8 mouse cellular contexts compared by ENCODE assay signal in genomic region chr7:75308457-75309312, GRCm38 (mm10). TPM values are rescaled to one million over a fixed set of nuclear protein-coding genes. Genes with fewer than 3 reads are reported as not detected.
DNase-seq lines count a peak whose midpoint lies in the region; ATAC-seq and TF ChIP-seq lines count a peak whose summit lies in the region.

Gene Sv2b, minus strand, starts transcription at chr7:75309262.

- peak within 1 kb of the TSS; percentile 39; the same call in 1 of the 2 replicates for H3K4me3 ChIP-seq in testis, adult 2 months (ENCODE audit: control insufficient read depth, low read depth, low read length)
- H3K4me3 ChIP-seq in forebrain, embryonic 15.5 days = peak within 1 kb of the TSS; percentile 51
- peak within 1 kb of the TSS; percentile 60 for H3K4me3 ChIP-seq in midbrain, embryonic 10.5 days

- no peaks in the 10 kb centered on the region for H3K36me3 ChIP-seq in testis, adult 2 months (ENCODE audit: control insufficient read depth, insufficient read depth, low read length)
- H3K36me3 ChIP-seq in forebrain, embryonic 15.5 days = no peaks in the 10 kb centered on the region
- H3K36me3 ChIP-seq in midbrain, embryonic 10.5 days = no peaks in the 10 kb centered on the region

- TF ChIP-seq POLR2A in testis, adult 2 months (IDR thresholded peaks at IDR 0.05; ENCODE audit: control insufficient read depth, low read depth, low read length) = no peak

- no peak within 1 kb of the TSS for H3K27ac ChIP-seq in testis, adult 2 months (ENCODE audit: control insufficient read depth, insufficient read depth, low read depth, low read length)
- no peak within 1 kb of the TSS for H3K27ac ChIP-seq in forebrain, embryonic 15.5 days (replicated peaks)
- H3K27ac ChIP-seq in midbrain, embryonic 10.5 days (replicated peaks) = peak within 1 kb of the TSS; percentile 50

- H3K9ac ChIP-seq in forebrain, embryonic 15.5 days (replicated peaks) = peak within 1 kb of the TSS; percentile 58

- ATAC-seq in forebrain, embryonic 15.5 days (replicated peaks) = peak; percentile 79

- TF ChIP-seq CTCF in testis, adult 2 months (IDR thresholded peaks at IDR 0.05; ENCODE audit: control insufficient read depth, insufficient read depth, insufficient replicate concordance, low read depth, low read length) = no peak

- H3K4me2 ChIP-seq in forebrain, embryonic 15.5 days (replicated peaks) = peak within 1 kb of the TSS; percentile 100

- no peaks in the 10 kb centered on the region for H3K27me3 ChIP-seq in testis, adult 2 months (ENCODE audit: control insufficient read depth, insufficient read depth, low read length)
- peaks cover 8% of the 10 kb centered on the region; the same call in 1 of the 2 replicates for H3K27me3 ChIP-seq in forebrain, embryonic 15.5 days
- peaks cover 74% of the 10 kb centered on the region for H3K27me3 ChIP-seq in midbrain, embryonic 10.5 days (ENCODE audit: low read depth, poor library complexity, severe bottlenecking)

- WGBS in forebrain, embryonic 15.5 days = under 1% methylated on average over 46 of the region's 46 CpGs
- under 1% methylated on average over 46 of the region's 46 CpGs for WGBS in midbrain, embryonic 10.5 days

- DNase-seq in adrenal gland, adult 2 months = peak; percentile 17
- DNase-seq in adrenal gland, adult 8-10 months = no peak
- no peak for DNase-seq in testis, postnatal 14 days (ENCODE audit: low spot score)
- peak; percentile 26 to 48 for DNase-seq in layer of hippocampus, postnatal 10 days (ENCODE audit: low spot score in 2 of 2)
- DNase-seq in midbrain, embryonic 10.5 days (ENCODE audit: low spot score) = peak; percentile 56
- peak; percentile 44 for DNase-seq in testis, postnatal 10 days (ENCODE audit: low spot score)

- H3K4me1 ChIP-seq in testis, adult 2 months (ENCODE audit: control insufficient read depth, insufficient read depth, low read length) = peaks cover 10% of the 10 kb centered on the region
- H3K4me1 ChIP-seq in forebrain, embryonic 15.5 days = peaks cover 16% of the 10 kb centered on the region
- H3K4me1 ChIP-seq in midbrain, embryonic 10.5 days = peaks cover 24% of the 10 kb centered on the region

- no peaks in the 10 kb centered on the region for H3K9me3 ChIP-seq in forebrain, embryonic 15.5 days
- no peaks in the 10 kb centered on the region for H3K9me3 ChIP-seq in midbrain, embryonic 10.5 days (replicated peaks)

RNA-seq across cellular contexts. Expression of gene Sv2b, which starts in this region (rescaled TPM):
- under 1 TPM; 0.17 to 0.21 TPM for total RNA-seq in adrenal gland, adult 2 months (2021)
- polyA plus RNA-seq in adrenal gland, adult 2 months (2012; rRNA removed) = 0.02 and 0.03 TPM in 2 replicates
- total RNA-seq in adrenal gland, adult 8-10 months (2022) = under 1 TPM; 0.29 to 0.46 (median 0.40) TPM
- polyA plus RNA-seq in testis, adult 2 months (2012; rRNA removed) = 0.43 and 0.95 TPM in 2 replicates
- 9.7 and 10.0 TPM in 2 replicates for polyA plus RNA-seq in forebrain, embryonic 15.5 days (2015; fragmentation: Nextera tagmentation; extraction: Ambion mirVana)
- 100 to 1,000 TPM; 230 to 237 TPM for total RNA-seq in layer of hippocampus, postnatal 10 days (2021)
- polyA plus RNA-seq in midbrain, embryonic 10.5 days (2016; fragmentation: Nextera tagmentation; extraction: Ambion mirVana) = 1.6 and 2.4 TPM in 2 replicates

Comparison
In these comparisons a context has a peak if more than half of its experiments do, and no peak if none do; other contexts are left out.
1. RNA of gene Sv2b (total RNA-seq): 230 to 237 TPM in layer of hippocampus, postnatal 10 days; 0.29 to 0.46 TPM in adrenal gland, adult 8-10 months and 0.17 to 0.21 TPM in adrenal gland, adult 2 months; every median in the first group is over 100 times any median in the second.
2. DNase-seq: peak in layer of hippocampus, postnatal 10 days (2 of 2), midbrain, embryonic 10.5 days (single experiment) and testis, postnatal 10 days (single experiment); none in adrenal gland, adult 8-10 months (single experiment) and testis, postnatal 14 days (single experiment).
3. Peak in DNase-seq in adrenal gland, adult 2 months; RNA of the gene not detected or under 1 TPM.
4. Peak in every context shown above with its lines, with median percentiles within 50 percentile points of each other: H3K4me3 ChIP-seq.